Mouse (Mus musculus) stomach, postnatal 0 days (tissue): Measurements from ENCODE around the gene Zbtb2.

Experiments
- CTCF ChIP-seq: IDR thresholded peaks from 2 replicates; pipeline ENCODE4 v1.5.1; 2016; ENCODE audit warnings: antibody characterized with exemption, low read depth, mild to moderate bottlenecking, moderate library complexity
- EP300 ChIP-seq: optimal IDR thresholded peaks from 2 replicates; pipeline ENCODE3; 2016; ENCODE audit warnings: antibody characterized with exemption

DNA sequence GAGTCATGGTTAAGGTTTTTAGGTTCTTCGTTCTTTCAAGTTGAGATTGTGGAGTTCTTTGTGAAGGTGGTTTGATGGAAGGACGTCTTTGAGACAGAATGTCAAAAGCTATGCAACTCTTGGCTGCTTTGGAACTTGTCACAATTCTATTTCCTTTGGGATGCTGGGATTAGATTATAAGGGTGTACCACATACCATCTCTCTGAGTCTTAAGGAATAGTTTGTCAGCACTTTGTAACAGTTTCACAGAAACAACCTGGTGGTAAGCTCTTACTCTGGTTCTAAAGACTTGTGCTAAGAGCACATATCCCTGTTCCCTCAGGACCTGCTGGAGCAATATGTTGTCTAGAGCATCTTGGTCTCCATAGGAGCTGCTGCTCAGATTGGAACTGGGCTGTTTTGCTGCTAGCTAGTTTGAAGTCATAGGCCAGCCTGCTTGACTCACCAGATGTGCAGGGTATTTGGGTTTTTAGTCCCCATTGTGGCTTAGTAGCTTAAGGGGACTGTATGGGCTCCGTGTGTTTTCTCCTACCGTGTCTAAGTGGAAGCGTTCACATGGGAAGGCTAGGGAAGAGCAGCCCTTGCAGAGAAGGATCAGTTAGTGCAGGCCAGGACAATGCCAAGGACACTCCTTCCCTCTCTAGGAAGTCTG is 1.7 kb upstream of the Zbtb2 start:
- no peak for TF ChIP-seq EP300
- no peak for TF ChIP-seq CTCF
